Mouse (Mus musculus) liver, embryonic 14 days (tissue): ENCODE measurements around the gene Mast3. TPM values are rescaled to one million over a fixed set of nuclear protein-coding genes. Genes with fewer than 3 reads are reported as not detected.

Experiments used
- polyA plus RNA-seq: library from polyadenylated mRNA; depleted of rRNA; stranded (reverse); fragments of >200 nt; gene quantifications from 2 replicates; pipeline ENCODE4 v1.2.3, GENCODE M21; 2012; rRNA removed

The Mast3 gene
- 9.1 and 12.1 TPM in 2 replicates for polyA plus RNA-seq

DNA sequence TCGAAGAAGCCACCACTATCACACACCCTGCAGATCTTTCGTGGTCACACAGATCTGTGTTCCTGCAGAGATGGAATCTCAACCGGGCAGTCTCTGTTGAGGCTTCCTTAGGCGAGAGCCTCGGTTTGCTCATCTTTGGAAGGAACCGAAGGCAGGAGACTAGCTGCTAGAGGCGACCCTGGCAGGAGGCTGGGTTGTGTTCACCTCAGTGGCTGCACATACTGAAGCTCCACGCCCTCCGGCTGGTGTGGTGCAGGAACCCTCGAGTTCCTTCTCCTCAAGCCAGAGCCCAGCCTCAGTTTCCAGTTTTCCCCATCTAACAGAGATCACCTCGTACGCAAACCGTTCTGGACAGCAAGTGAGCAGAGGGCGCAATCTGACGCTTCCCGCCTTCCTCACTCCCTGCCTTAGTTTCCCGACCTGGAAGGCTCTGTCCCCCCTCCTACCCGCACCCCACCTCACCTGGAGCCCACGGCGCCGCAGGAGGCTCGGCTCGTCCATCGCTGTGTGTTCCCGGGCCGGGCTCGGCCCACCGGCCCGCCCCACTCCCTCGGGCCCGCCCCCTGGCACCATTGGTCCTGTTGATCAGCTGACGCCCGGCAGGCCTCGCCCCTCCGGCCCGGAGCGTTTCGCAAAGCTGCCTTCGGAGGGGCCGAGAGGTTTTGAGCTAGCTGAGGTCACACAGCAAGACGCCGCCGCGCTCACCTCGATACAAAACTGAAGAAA is at the start of gene Mast3:
Gene Mast3 (minus strand): TSS at position 574 of the 726 bp plus-strand sequence.

GRCm38 (mm10) chr8:70839408-70840351 is 34.8 kb upstream of the Mast3 start, which contains the start of gene Arrdc2:
Gene Arrdc2, minus strand, starts transcription at chr8:70839720.

DNA sequence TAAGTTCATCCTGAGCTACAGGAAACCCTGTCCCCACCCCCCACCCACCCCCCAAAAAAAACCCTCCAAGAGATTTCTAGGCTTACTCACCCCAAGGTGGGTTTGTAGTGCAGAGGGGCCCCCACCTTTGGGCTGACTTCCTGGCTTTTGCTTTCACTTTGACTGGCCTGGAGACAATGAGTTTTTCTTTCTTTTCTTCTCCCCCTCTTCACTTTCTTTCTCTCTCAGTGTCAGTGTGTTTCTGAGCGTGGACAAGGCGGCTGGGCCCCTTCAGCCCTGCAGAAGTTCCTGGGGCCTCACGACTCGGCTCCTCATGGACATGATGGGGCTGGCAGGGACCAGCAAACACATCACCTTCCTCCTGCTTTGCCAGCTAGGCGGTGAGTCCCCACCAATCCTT is 3.4 kb upstream of the Mast3 start, which contains the start of gene Il12rb1:
Gene Il12rb1 (plus strand): TSS at position 211 of the 400 bp plus-strand sequence.

GRCm38 (mm10) chr8:70776496-70777444 is 28.1 kb downstream of the Mast3 start, which contains the start of gene Pik3r2:
Gene Pik3r2, minus strand, starts transcription at chr8:70776713.

DNA sequence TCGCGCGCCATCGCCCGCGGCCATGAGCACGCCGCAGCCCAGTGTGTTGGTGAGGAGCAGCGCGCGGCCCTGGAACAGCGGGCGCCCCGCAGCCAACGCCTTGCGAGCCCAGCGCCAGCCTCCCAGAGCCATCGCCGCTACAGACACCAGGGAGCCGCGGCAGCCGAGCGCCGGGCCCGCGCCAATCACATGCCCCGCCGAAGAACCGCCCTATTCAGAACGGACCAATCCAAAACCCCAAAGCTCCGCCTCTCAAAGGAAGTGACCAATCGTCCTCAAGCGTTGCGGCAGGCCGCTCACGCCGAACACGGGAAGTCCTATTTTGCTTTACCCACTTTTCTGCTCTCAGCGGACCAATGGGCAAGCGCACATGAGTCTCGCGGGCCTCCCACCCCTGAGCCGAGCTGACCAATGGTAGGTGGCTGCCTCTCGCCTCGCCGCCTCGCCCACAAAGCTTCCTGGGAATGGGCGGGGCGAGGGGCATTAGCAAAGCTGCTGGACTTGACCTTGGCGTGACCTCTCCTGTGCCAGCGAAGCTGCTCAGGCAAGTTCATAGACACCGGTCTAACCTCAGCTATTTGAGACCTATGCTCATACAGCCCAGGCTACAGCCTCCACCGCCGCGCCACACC is 44.0 kb downstream of the Mast3 start, which contains the start of gene Mpv17l2:
Gene Mpv17l2 (minus strand): TSS at position 172 of the 632 bp plus-strand sequence.

GRCm38 (mm10) chr8:70754043-70754870 is 50.6 kb downstream of the Mast3 start, which contains the start of gene Rab3a:
Gene Rab3a, plus strand, starts transcription at chr8:70754679.

Other genes starting within 250 kb of the Mast3 start
- 53.0 and 63.5 TPM in 2 replicates for gene Isyna1, start 210.7 kb downstream of the Mast3 start, polyA plus RNA-seq
- gene Ssbp4, start 196.2 kb downstream of the Mast3 start, polyA plus RNA-seq, result 34.5 and 34.9 TPM in 2 replicates
- gene Lrrc25, start 188.9 kb downstream of the Mast3 start, polyA plus RNA-seq, result 3.7 and 5.1 TPM in 2 replicates
- 5.7 and 5.9 TPM in 2 replicates for gene Gdf15, start 172.6 kb downstream of the Mast3 start, polyA plus RNA-seq
- 7.8 and 8.5 TPM in 2 replicates for gene Pgpep1, start 144.7 kb downstream of the Mast3 start, polyA plus RNA-seq
- gene Lsm4, start 131.8 kb downstream of the Mast3 start, polyA plus RNA-seq, result 130 and 135 TPM in 2 replicates
- 26.4 and 29.1 TPM in 2 replicates for gene Jund, start 106.1 kb downstream of the Mast3 start, polyA plus RNA-seq
- not detected in 2 replicates for gene Iqcn, start 101.6 kb downstream of the Mast3 start, polyA plus RNA-seq
- gene Gm3336, start 86.5 kb downstream of the Mast3 start, polyA plus RNA-seq, result 0.08 TPM in 1 of 2 replicates, not detected in the other
- gene Pde4c, start 81.3 kb downstream of the Mast3 start, polyA plus RNA-seq, result 1.2 and 1.6 TPM in 2 replicates
- gene Rab3a, start 50.4 kb downstream of the Mast3 start, polyA plus RNA-seq, result 2.3 and 2.5 TPM in 2 replicates
- gene Mpv17l2, start 44.1 kb downstream of the Mast3 start, polyA plus RNA-seq, result 21.1 and 28.0 TPM in 2 replicates
- 16.7 and 18.5 TPM in 2 replicates for gene Pik3r2, start 28.3 kb downstream of the Mast3 start, polyA plus RNA-seq
- gene Il12rb1, start 3.4 kb upstream of the Mast3 start, polyA plus RNA-seq, result 0.10 and 0.17 TPM in 2 replicates
- 32.1 and 35.4 TPM in 2 replicates for gene Arrdc2, start 34.7 kb upstream of the Mast3 start, polyA plus RNA-seq
- 0.21 and 0.31 TPM in 2 replicates for gene Kcnn1, start 58.2 kb upstream of the Mast3 start, polyA plus RNA-seq
- 35.9 and 39.9 TPM in 2 replicates for gene Ccdc124, start 68.9 kb upstream of the Mast3 start, polyA plus RNA-seq
- gene Slc5a5, start 87.7 kb upstream of the Mast3 start, polyA plus RNA-seq, result 0.07 and 0.08 TPM in 2 replicates
- 2,572 and 2,942 TPM in 2 replicates for gene Rpl18a, start 92.4 kb upstream of the Mast3 start, polyA plus RNA-seq
- 10.3 and 10.8 TPM in 2 replicates for gene Map1s, start 100.9 kb upstream of the Mast3 start, polyA plus RNA-seq